Mouse (Mus musculus): ENCODE results near the gene Gm14326.
"Not testable (repeated sequence)": the region's sequence is repeated elsewhere in the genome, so short reads cannot be mapped to it uniquely, and the experiment has no call there.

DNA sequence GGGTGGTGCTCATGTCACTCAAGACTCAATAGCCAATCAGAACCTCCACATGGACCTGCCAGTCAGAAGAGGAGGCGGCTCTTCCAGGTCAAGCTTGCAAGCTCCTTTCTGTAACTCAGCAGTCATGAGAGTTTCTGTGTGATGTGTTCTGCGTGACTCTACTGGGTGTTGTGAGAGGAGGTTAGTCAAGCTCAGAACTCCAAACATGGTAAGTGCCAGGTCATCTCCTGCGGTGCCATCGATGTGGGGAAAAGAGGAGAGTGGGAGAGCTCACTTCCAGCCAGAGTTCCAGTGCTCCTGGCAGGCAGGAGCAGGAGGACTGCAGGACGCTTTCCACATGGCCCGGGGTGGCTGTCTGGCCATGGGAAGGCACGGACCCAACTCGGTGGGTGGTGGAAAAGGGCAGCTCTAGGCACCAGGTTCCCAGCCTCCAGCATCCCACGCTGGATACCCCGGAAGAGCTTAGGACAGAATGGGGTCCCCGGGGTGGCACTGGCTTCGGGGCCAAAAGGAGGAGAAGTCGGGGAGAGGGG is 60.0 kb downstream of the Gm14326 start, which contains the start of gene Gm14327:
- not testable (repeated sequence) for TF ChIP-seq CTCF (IDR thresholded peaks at IDR 0.05; ENCODE audit: insufficient read depth, low read length); POLR2A (IDR thresholded peaks at IDR 0.05; ENCODE audit: borderline replicate concordance, extremely low read depth, low read depth, low read length)
